Mouse (Mus musculus): ENCODE measurements around the gene Prkab1.

The Prkab1 gene

GRCm38 (mm10) chr5:115979134-115979696, 45.1 kb downstream of the Prkab1 start:
- DNase-seq (ENCODE audit: low read depth, low spot score) = no peak

DNA sequence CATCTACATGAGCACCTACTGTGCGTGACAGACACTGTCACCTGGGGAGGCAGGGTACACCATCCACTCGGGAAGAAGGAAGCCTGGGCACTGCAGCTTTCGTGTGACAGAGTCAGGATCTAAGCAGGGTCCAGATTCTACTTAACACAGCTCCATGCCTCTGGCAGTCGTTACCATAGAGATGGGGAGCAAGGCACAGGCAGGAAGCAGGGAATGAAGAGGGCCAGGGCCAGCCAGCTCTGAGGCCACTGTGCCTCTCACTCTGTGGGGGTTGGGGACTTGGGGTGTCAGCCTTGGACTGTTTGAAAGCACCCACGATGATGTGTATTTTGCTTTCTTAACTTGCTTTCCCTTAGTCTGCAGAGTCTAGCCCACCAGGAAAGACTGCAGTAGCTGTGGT, 46.1 kb downstream of the Prkab1 start:
- DNase-seq (ENCODE audit: low read depth, low spot score) = no peak

GRCm38 (mm10) chr5:115977757-115978156, 46.6 kb downstream of the Prkab1 start:
- DNase-seq (ENCODE audit: low read depth, low spot score) = no peak

- no peak for DNase-seq (ENCODE audit: low read depth, low spot score)
These were observed 47.0 kb downstream of the Prkab1 start for GRCm38 (mm10) chr5:115977266-115977665.

- no peak for DNase-seq (ENCODE audit: low read depth, low spot score)
These were observed 47.9 kb downstream of the Prkab1 start for GRCm38 (mm10) chr5:115976446-115976845.

- no peak for DNase-seq (ENCODE audit: low read depth, low spot score)
These were observed 48.6 kb downstream of the Prkab1 start for GRCm38 (mm10) chr5:115975672-115976071.

DNA sequence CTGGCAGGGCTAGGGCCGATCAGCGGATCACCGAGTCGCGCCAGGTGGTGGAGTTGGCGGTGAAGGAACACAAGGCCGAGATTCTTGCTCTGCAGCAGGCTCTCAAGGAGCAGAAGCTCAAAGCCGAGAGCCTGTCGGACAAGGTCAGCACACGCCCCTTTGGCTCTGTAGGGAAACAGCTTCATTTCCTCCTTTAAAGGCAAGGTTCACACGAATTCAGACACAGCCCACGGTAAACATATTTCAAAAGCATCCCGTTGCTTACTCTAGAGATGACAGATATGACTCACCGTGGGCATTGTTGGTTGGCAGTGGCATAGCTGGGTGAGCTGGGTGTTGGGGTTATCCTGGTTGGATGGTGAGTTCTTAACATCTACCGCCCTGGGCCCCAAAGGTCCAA, 53.1 kb downstream of the Prkab1 start:
- DNase-seq (ENCODE audit: low read depth, low spot score) = no peak

Measured in telencephalon, adult 2 months (tissue).